Mouse (Mus musculus) right cerebral cortex, postnatal 14 days (tissue): ENCODE results near the gene Slamf8.

Experiments
- DNase-seq: peaks from one replicate; pipeline ENCODE4 v3.0.0; 2022

Gene Slamf8

DNA sequence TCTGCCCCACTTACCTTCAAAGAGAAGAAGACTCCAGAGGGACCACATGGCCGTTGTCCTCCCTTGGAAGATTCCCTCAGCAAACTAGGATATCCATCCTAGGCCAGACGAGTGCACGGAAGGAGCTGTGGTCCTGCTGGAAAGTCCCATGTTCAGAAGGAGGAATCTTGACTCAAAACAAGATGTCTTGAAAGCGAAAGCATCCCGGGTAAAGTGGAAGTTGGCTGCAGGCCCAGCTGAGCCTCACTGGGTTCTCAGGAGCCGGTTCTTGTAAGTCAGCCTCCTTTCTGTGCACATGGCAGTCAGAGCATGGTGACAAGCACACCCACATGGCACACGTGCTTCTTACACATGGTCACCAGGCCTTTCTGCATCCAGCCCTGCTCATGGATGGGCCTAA is at the start of gene Slamf8:
Slamf8 (minus strand) TSS at position 184 of the 400 bp plus-strand sequence.
- DNase-seq, result peak; percentile 21

DNA sequence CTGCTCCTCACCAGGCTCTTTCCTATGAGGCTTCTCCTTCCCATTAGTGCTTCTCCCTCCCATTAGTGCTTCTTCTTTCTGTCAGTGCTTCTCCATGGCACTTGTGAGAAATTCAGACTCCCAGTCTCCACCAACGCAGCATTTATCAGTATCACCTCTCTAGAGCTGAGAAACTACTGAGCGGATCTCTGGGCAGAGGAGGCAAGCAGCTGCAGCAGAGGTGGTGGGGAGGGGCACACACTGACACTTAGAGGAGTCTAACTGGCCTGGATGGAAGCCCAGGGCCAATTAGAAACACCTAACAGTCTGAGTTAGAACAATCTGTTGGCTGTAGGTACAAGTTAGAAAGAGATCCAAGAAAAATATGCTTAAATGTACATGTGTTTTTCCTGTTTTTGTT is 48.4 kb upstream of the Slamf8 start:
- DNase-seq, result no peak

DNA sequence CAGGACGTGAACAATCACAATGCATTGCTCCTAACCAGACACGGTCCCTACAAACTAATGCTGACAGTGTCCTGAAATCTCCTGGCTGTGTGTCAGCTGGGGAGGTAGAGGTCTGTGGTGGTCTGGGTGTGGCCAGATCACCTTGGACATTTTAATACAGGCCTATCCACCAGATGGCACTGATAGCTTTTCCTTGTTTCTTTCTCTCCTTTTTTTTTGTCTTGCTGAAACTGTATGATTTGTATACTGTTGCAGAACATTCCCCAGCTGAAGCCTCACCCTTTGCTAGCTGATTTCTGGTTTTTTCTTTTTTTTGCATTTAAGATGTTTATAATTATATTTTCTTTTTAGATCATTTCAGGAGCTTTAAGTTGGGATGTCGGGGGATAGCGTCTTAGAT is 47.4 kb upstream of the Slamf8 start:
- no peak for DNase-seq

DNA sequence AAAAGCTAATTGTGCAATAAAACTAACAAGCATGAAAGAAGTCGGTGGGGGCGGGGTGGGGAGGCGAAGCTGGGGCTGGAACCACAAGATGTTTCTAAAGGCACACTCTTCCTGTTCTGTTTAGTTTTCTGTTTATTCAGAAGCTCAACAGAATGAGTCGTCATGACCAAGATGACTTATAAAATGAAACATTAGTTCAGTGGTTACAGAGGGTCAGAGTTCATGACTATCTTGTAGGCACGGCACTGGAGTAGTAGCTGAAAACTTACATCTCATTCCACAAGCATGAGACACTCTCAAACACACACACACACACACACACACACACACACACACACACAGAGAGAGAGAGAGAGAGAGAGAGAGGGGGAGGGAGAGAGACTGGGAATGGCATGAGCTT is 45.9 kb upstream of the Slamf8 start:
- no peak for DNase-seq

DNA sequence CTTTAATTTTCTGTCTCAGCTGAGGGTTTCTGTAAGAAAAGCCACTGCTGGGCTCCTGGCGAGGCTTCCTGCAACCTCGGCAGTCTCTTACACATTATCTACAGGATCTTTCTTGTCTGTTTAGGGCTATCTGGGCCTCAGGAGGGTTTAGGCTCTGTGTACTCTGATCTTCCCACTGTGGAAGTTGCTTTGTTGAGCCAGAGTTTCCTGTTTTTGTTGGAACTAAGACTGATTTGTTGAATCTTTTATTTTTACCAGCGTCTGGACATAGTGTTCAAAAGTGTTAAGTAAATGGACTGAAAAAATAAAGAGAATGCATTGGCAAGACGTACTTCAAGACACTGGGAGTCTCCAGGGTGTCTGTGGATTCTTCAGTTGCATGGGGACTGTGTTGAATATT is 44.9 kb upstream of the Slamf8 start:
- no peak for DNase-seq

DNA sequence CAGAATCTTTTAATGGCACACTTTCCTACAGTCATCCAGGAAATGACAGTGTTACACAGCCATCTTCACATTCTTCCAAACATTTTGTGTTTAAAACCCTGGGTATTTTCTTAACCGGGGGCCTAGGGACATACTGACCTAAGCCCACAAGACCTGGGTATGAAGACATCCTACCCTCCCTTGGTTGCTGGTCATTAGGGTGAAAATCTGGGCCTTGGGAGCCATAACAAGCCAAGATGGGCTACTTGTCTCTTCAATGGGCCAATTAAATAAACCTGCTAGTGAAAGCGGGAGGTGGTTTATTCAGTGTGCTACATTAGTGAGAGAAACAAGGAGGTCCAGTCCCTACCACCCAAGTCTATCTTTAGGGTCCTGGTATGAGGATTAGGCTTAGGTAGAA is 43.8 kb upstream of the Slamf8 start:
- no peak for DNase-seq

DNA sequence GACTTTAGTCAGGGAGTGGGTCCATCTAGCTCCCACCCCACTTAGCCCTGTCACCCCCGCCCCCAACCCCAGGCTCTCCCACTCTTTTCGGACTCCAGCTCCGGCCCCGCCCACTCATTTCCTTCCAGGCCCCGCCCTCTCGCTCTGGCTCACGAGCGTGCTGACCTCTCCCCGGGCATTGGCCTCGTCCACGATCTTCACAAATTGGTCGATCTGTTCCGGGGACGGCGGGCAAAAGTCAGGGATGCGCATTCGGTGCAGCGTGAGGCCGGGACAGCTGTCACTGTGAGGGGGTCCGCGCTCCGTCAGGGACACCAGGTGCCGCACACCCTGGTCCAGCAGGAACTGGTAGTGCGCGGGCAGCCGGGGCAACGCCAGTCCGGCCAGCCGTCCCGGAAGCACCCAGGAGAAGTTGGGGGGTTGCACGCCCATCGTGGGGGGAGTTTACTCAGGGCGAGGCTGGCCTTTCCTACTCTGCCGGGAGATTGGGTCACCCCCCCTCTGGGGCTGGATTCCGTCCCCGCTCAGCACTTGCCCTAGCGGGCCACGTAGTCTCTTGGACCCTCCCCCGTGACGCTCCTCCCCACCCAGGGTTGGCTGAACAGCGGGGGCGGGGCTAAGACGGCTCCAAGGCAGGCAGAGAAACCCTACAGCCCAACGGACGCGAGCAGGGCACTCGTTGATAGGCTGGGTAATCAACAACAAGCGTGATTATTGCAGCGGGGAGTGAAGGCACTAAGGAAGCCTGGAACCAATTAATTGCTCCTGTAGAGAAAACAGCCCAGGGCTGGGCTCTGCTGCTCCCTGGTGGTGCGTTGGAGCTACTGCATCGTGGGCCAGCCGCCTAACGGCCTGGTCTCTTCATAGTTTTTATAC is 42.3 kb upstream of the Slamf8 start, which contains the start of gene Dusp23:
Dusp23 (minus strand) TSS at position 512 of the 876 bp plus-strand sequence.
- peak; percentile 91 for DNase-seq

DNA sequence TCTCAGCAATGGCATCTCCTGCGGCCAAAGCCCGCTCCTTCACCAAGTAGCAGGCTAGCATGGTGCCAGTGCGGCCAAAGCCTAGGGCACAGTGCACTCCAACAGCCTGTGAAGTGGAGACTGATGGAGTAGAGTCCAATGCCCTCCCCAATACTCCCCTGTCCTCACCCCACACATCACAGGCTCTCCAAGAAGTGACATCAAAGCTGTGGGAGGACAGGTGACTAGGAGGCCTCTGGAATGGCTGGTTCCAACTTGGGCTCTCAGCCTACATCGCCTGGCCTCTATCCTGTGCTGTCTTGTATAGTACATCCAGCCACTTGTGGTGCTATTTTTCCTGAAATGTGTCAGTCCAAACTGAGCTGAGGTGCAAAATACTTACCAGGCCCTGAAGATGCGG is 41.4 kb upstream of the Slamf8 start:
- DNase-seq, result no peak

DNA sequence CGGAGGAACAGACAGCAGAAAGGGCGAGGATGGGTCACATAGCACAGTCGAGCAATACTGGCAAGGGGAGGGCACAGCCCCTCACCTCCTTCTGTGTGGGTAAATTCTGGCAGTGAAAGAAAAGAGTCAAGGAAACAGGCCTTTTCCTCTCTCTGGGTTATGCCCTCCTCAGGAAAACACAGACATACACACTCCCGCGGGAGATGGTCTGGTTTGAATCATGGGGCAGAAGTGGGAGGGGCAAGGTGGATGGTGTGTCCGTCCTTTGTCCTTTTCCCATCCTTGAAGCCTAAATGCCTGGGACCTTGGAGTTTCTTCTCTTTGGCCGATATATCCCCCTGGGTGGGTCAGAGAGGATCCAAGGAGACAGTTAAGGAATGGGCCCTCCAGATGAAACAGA is 39.5 kb upstream of the Slamf8 start:
- no peak for DNase-seq

DNA sequence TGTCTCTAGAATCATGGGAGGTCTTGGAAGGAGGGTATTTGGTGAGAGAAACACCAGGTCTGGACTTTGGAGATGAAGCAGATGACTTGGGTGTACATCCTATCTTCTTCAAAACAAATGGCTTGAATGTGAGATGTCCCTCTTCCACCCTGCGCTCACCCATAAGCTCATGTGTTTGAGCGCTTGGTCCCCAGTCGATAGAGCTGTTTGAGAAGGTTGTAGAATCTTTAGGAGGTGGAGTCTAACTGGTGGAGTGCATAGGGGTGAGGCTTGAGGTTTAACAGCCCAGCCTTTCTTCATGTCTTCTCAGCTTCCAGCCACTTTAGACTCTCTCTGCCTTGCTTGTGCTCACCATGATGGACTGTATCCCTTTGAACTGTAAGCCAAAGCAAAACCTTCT is 35.9 kb upstream of the Slamf8 start:
- no peak for DNase-seq

DNA sequence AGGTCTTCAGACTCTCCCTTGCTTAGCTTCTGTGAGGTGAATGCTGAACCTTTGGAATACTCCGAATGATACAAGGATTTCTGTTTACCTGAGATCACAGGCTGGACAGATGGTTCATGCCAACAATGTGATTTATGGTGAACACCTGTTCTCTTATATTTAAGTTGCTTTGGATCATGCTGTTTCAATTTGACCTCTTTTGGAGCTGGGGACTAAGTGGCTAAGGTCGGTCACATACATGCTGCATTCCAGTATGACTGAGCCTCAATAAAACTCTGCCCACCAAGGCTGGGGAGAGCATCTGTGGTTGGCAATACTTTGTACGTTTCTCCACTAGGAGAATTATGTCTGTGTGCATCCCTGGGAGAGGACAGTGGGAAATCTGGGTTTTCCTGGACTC is 33.7 kb upstream of the Slamf8 start:
- DNase-seq, result no peak

DNA sequence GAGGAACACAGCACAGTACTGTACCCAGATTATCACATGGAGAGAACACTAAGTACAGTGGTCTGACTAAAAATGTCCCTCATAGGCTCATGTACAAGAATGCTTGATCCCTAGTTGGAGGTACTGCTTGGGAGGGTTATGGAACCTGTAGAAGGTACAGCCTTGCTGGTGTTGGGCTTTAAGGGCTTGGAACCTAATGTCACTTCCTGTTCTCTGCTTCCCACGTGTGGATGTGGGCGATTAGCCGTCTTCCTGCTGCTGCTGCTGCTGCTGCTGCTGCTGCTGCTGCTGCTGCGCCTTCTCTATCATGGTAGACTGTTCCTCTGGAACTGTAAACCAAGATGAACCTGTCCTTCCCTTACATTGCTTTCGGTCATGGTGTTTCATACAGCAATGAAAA is 33.2 kb upstream of the Slamf8 start:
- no peak for DNase-seq

DNA sequence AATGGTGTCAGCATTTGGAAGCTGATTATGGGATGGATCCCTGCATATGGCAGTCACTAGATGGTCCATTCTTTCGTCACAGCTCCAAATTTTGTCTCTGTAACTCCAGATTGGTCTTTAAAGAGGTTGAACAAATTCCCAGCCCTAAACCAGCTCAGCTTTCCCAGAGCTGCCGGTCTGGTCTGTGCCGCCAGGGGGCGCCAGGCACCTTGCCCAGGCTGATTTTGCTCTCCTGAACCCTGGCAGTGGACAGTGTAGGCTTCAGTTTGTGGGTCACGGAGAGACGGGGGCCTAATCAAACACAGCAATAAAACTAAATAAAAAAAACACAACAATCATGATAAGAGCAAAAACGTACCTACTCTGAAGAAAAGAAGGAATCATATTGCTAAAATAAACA is 28.9 kb upstream of the Slamf8 start:
- DNase-seq, result peak; percentile 57

DNA sequence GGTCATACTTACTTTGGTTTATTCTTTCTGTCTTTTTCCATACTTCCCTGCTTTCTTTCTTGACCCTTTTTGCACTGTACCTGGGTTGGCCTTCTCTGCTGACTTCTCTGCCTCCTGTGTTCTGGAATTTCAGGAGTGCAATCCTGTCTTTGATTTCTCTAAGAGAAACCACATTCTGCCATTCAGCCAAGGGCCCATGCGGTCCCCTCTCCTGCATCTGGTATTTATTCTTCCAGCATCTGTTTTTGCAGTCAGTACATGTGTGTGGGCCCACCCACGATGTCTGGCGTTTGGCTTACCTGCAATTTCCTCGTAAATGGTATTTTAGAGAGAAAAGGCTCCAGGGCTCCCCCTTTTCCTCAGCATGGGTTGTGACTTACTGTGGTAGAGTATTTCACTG is 27.8 kb upstream of the Slamf8 start:
- DNase-seq, result no peak

DNA sequence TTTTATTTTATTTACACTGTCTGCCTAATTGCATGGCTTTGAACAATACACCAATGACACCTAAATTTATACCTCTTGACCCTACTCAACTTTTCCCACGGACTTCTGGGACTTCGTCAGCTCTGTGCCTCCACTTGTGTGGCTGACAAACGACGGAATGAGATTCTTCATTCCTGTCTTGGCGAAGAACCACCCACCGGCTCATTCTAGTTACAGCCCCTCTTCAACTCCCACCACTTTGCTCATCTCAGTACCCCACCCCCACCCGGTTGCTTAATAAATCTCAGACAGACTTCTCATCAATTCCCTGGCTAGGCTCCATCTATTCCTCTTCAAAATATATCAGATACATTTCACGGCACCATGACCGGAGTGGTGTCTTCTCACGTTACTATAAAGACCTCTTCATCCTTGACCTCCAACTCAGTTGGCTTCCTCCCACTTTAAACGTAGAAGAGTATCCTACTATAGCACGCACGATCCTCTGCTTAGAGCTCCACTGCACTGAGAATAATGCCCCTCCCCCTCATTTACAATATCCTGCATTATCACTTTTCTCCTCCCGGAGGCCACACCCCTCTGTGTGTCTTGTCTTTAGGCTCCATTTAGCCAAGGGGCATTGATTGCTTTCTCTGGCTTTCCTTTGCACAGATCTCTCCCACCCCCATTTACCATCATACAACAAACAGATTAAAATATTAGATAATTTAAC is 27.2 kb upstream of the Slamf8 start:
- no peak for DNase-seq

DNA sequence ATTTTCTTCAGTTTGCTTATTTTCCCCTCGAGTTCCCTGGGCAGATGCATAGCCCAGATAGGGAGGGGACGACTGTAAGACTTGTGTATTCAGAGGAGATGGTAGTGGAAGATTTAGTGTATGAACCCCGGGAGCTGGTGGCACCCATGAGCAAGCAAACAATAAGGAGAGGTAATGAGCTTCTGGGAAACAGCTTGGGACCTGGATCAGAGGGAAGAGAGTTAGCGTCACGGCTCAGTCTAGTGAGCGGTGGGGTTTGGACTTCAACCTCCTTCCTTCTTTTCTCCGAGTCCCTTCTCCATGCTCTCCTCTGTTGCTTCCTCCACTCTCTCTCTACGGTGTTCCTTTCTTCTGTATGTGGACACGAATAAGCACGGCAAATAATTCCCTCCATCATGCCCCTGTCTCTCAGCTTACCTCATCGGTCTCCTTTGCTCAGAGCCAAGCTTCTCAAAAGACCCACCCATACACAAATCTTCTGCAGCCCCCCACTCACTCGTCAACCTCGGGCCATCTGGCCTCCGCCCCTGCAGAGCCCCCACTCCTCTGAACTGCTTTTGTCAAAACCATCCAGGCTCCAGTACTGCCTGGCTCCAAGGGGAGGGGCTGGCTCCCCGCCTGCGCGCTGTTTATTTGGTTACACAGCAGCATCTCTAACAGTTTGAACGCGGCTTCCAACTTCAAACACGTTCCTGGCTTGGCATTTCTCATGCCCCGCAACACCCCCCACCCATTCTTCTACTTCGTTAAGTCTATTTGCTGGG is 26.4 kb upstream of the Slamf8 start:
- peak; percentile 43 for DNase-seq

DNA sequence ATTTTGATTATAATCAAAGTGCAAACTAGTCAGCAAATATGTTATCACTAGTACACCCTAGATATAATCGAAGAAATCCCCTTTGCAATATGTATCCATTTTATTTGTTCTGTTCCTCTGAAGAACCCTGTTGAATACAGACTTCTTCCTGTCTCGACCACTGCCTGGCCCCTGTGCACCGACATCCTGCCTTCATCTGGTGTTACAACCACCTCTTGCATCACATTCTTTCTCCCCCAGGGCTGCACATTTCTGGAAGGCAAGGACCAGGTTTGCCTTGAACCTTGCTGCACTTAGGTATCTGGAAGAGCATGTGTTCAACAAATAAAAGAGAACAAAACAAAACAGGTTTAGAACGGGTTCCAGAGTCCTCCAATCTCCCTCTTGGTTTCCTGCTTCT is 25.0 kb upstream of the Slamf8 start:
- no peak for DNase-seq

DNA sequence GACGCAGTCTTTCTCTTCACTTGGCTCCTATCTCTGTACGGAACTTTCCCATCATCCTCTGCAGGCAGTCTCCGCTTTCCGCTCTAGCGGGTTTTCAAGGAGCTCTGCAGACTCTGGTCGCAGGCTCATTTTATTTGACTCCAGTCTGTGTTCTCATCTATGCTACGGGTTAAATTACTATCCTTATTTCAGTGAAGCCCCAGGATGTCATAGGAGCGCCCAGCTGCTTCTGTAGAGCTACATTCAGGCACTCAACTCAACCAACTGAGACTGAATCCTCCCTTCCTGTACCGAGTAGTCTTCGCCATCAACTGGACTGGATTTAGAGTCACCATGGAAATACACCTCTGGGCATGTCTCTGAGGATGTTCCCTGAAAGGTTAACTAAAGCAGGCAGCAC is 24.3 kb upstream of the Slamf8 start:
- DNase-seq, result no peak

DNA sequence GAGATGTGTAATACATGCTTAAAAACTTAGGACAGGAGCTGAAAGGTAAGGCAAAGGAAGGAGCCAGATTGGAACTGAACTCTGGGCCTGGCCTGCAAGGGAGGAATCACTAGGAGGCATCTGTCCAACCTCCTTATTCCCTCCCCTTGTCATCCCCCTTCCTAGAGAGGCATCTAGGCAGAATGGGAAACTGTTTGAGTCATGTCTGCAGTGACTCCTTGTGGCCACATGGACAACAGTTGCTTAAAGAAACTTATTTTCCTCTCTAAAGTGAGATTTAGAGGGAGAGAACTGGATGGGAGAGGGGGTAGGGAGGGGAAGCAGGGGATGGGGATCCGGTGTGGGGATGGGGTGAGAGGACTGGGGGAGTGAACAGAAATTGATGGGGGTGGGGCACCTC is 22.4 kb upstream of the Slamf8 start:
- no peak for DNase-seq

DNA sequence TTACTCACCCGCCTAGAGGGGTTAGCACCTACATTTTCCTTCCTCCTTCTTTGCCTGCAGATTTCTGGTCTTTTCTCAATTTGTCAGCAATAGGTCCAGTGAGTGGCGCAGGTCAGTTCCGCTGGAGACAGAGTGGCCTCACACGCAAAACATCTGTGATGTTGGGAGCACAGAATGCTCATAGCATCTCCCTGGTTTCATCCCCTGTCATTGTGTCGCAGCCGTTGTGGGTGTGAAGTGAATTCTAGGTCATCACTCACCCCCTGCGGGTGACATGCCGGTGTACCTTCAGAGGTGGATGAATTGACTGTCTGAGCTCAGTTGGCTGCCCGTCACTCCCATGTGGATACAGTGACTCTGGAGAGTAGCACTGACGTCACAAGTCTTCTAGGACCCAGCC is 20.9 kb upstream of the Slamf8 start:
- DNase-seq, result no peak

DNA sequence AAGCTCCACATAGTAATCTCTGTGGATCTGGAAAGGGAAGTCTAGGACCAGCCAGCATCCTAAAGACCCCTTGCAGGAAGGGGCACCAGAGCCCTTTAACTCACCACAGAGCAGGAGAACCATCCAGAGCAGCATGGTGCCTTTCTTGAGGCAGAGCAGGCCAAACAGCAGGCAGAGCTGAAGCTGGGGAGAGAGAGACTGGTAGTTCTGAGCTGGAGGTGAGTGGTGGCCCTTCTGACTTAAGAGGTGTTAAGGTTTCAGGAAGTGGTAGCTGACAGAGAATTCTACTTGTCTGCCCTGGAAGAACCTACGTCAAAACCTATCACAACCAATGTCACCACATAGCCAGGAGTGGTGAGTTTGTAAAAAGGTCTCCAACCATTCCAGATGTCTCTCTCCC is 12.0 kb upstream of the Slamf8 start, which contains the start of gene Fcrl6:
Fcrl6 (minus strand) TSS at position 226 of the 400 bp plus-strand sequence.
- DNase-seq, result no peak

DNA sequence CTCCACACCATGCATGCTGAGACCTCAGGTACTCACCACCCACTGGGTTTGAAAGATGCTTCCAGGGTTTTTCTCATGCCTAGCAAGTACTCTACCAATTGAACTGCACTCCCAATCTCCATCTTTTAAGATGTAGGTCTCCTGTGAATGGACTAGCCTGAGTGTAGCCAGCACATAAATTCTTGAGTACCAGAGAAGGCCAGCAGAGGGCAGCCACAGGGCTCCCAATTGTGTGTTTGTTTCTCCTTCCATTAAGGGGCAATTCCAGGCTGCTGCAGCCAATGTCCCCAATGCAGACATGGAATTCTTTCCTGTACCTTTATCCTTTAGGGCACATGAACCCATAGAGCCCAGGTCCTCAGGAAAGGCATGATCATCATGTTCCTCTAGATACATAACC is 4.1 kb upstream of the Slamf8 start:
- peak; percentile 42 for DNase-seq

DNA sequence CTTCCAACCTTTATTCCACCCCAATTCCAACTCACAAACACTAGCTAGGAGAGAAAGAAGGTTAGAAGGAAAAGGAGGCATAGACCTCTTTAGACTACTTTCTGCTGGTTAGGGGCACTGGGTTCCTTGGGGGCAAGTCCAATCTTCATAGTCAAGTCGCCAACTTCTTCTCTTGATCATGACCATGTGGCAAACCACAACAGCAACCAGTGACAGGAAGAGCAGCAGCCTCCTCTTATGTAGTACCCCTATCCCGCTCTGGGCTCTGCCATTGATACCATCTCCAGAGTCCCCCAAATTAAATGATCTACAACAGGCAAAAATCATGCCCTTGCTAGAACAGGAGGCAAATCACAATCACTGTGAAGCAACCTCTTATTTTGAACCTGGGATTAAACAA is 3.6 kb upstream of the Slamf8 start:
- DNase-seq, result no peak

DNA sequence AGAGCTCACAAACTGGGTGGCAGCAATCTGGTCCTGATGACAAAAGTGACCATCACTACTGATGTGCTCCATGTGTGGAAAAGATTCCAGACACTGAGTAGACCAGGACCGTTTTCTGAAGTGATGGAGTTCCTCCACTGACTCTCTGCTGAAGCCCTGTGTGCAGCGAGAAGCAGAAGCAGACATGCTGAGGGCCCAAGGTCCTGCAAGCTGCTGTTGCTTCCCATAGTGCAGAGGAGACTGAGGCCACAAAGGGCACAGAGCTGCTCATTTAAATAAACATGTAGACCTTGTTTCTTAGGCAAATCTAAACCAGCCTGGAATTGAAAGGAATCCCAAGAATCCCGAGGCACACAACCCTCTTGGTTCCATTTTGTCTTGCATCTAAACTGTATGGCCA is 3.0 kb upstream of the Slamf8 start:
- DNase-seq, result no peak
